Mouse (Mus musculus) right cerebral cortex, postnatal 14 days (tissue): ENCODE results near the gene Rin3.
A peak's percentile ranks its signal among the peaks of the same experiment; 100 is the strongest.

Source experiments
- DNase-seq: peaks from one replicate; pipeline ENCODE4 v3.0.0; 2022

Rin3 gene

DNA sequence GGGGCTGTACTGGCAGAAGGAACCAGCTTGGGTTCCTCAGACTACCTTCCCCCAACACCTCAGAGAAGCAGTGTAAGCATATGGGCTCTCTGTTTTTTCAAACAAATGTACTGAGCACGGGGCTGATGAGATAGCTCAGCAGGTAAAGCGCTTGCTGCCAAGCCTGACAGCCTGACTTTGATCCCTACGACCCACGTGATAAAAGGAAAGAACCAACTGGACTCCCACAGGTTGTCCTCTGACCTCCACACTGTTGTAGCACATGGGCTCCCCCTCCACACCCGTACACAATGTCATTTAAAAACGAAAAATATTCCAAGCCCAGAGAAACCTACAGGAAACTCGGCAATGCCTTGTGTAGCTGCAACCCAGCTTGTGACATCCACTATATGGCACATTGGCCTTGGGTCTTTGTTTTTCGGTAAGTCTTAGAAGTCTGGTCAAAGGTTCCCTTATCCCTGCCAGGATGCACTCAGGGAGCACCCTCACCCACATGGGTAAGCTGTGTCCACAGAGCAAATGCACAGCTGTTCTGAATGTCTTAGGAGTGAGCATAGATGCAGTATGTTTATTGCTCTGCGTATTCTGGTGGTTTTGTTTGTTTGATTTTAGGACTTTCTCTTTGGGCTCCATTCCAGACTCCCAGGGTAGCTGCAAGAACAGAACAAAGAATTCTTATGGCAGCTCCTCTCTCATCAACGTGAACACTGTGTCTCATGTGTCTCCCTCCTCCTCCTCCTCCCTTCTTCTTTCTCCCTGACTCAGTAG lies 22.4 kb downstream of the Rin3 start:
- no peak for DNase-seq

- DNase-seq: peak; percentile 66
Observed at GRCm38 (mm10) chr12:102308001-102308456, 25.2 kb downstream of the Rin3 start.

DNA sequence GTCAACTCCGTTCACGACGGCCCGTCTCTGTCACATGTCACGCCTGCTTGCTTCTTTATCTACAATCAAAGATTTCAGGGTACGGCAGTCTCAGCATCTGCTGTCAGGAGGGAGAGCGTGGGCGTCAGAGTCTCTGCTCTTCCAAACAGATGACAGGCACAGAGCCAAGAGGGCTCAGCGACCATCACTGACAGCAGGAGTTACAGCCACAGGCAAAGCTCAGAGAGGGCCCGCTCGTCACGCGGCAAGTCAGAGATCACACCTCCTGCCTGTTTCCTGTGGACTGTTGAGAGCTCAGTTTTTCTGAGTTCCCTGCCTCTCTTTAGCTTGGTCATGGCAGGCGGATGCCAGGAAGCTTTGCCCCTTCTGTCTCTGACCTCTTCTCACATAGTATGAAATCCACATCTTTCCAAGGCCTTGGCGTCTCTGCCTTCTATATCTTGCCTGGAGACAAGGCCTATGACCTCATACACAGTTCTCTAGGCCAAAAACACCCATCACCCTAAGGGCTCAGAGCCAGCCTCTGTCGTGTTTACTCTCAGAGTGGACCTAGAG lies 25.7 kb downstream of the Rin3 start:
- peak; percentile 66 for DNase-seq

DNA sequence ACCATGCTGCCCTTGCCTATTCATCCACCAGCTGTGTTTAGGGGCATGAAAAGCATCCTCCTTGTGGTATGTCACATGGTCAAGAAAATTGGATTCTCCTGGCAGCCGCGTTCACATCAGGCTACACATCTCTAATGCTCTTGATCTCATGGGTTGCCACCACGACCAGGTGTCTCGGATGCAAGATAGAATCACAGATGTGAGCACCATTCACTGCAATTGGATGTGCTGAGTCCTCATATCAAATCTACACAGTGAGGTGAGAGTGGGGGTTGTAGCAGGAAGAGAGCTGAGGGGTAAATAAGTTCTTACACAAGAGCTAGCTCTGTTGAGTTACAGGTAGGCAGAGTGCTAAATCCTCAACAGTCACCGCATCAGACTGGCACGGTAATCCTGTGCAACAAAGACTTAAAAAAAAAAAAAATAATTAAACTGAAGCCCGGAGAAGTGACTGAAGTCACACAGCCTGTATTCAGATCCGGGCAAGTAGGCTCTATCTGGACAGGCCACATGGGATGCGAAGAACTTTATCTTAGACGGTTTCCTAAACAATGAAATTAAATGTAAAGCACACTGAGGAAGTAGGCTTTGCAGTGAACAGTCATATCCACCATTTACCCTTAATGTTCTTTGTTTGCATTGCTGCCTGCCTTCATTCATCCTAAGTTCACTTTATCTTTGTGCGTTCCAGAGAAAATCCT lies 26.4 kb downstream of the Rin3 start:
- no peak for DNase-seq

- no peak for DNase-seq
Observed at GRCm38 (mm10) chr12:102309800-102310195, 26.9 kb downstream of the Rin3 start.

GRCm38 (mm10) chr12:102310261-102310660 lies 27.4 kb downstream of the Rin3 start:
- no peak for DNase-seq

DNA sequence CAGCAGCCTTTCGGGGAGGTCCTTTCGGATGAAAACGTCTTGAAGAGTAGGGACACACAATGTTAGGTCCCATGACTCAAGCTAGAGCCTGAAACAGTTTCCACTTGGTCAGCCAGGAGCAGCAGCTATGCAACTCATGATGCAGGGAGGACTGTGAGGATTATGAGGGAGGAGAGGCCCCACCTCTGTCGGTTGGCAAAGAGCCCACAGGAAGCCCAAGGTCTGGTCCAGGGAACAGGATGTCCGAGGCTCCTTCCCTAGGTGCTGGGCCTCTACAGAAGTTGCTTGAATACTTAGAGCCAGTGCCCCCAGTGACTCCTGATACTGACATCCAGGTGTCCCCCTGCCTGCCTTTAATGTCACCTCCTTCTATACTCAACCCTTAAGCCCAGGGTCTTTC lies 28.6 kb downstream of the Rin3 start:
- DNase-seq: no peak

GRCm38 (mm10) chr12:102319150-102319549 lies 36.3 kb downstream of the Rin3 start:
- no peak for DNase-seq

DNA sequence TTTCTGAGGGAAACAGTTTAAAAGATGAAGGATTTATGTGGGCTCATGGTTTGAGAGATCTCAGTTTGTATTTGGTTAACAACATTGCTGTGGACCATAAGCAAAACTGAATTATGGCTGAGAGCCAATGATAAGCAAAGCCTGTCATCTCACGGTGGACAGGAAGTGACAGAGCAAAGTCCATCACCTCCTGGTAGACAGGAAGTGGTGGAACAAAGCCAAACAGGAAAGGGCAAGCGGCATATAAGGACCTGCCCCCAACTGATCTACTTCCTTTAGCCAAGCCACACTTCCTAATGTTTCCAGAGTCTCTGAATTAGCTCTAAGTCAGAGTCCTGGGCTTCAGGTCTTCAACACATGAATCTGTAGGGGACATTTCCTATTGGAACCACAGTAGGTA lies 37.1 kb downstream of the Rin3 start:
- DNase-seq: no peak

DNA sequence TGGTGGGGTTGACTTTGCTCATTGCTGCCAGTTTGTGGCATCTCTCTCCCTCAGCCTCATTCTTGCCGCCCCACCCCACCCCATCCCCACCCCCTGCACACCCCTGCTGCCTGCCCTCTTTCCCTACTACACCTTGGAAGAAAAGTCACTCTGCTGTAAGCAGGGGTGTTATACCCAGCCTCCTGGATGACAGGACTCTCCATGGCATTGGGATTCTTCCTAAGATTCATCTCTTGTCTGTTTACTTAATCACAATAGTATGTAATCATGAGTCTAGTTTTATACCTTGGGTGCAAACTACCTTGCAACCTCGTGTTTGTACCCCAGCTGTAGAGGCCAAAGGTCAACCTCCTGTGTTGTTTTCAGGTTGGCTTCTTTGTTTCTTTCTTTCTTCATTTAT lies 37.5 kb downstream of the Rin3 start:
- DNase-seq: no peak

DNA sequence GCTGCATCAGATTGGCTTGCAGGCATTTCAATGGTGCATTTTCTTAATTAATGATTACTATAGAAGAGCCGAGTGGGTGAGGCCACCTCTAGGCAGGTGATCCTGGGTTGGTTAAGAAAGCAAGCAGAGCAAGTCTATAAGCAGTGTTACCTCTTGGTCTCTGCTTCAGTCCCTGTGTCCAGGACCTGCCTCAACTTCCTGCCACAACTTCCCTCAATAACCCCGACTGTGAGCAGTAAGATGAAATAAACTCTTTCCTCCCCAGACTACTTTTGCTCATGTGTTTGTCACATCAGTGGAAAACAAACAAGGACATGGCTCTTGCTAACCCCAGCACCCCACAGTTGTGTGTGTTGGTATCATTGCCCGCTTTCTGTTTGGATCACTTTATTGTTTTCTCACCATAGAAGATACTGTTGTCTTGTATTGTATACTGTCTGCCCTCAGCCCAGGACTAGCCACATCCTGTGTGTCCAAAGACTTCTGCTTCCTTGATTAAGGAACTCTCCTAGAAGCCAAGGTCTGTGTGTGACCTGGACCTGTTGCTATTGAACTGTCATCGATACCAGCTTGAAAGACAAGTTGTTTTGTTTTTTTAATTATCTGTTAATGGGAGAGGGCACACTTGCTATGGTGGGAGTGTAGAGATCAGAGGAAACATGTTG lies 38.3 kb downstream of the Rin3 start:
- DNase-seq: no peak

GRCm38 (mm10) chr12:102321855-102322254 lies 39.0 kb downstream of the Rin3 start:
- no peak for DNase-seq

GRCm38 (mm10) chr12:102323392-102323791 lies 40.5 kb downstream of the Rin3 start:
- no peak for DNase-seq

- DNase-seq: no peak
Observed at GRCm38 (mm10) chr12:102324156-102324885, 41.5 kb downstream of the Rin3 start.

GRCm38 (mm10) chr12:102324886-102325220 lies 42.0 kb downstream of the Rin3 start:
- DNase-seq: no peak

DNA sequence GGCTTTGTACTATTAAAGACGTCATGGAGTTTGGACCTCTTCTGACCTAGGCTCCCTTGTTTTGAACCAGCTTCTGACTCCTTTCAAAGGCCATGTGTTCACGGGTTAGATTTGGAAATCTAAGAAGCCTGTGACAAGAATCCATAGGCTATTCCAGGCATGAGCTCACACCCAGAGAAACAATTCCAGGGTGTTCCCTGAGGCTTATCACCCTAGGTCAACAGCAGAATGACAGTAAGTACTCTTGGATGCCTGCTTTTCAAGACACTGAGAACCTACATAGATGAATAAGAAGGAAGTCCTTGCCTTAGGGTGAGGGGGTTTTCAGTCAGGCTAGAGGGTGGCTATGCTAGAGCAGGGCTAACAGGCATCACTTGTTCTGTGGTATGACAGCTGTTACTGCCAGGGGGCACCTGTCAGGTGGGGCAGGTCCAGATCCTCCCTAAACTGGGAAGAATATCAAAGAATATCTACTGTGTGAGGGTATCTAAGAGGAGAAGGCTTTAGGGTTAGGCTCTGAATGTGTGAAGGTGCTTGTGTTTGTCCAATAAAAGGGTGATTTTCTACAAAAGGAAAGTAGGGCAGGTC lies 44.0 kb downstream of the Rin3 start:
- DNase-seq: no peak

DNA sequence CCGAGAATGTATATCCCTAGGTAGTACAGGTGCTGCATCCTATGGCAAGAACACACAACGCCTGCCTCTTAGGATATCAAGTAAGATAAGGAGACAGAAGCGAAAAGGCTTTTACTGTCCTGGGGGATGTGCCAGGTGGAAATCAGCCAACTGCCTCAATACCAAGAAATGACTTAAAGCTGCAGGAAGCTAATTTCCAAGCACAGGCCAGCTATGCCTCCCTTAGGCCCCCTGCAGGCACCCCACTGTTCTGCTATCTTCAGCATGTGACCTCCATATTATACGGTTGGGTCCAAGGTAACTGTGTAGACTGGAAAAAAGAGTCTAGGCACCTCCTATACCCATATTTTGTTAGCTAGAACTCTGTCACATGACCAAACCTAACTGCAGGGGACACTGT lies 44.7 kb downstream of the Rin3 start:
- no peak for DNase-seq

GRCm38 (mm10) chr12:102328090-102328489 lies 45.2 kb downstream of the Rin3 start:
- no peak for DNase-seq

- no peak for DNase-seq
Observed at GRCm38 (mm10) chr12:102330188-102330587, 47.3 kb downstream of the Rin3 start.

- DNase-seq: no peak
Observed at GRCm38 (mm10) chr12:102330731-102331130, 47.9 kb downstream of the Rin3 start.

DNA sequence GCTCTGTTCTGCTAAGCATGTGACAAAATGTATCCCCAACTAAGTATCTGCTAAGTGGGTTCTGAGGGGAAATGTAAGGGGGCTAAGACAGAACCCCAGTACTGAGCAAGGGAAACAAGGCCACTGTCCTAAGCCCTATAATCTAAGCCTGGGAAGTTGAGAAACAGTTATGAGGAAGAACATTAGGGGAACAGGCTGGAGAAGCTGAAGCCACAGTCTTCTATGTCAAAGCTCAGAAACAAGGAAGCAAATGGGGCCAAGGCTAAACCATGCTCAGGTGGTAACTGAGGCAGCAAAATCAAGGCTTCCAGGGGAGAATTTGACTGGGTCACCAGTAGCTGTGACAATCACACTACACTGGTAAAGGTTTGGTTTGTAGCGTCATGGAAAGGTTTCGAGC lies 50.3 kb downstream of the Rin3 start:
- no peak for DNase-seq

GRCm38 (mm10) chr12:102339085-102339484 lies 56.2 kb downstream of the Rin3 start:
- DNase-seq: no peak

DNA sequence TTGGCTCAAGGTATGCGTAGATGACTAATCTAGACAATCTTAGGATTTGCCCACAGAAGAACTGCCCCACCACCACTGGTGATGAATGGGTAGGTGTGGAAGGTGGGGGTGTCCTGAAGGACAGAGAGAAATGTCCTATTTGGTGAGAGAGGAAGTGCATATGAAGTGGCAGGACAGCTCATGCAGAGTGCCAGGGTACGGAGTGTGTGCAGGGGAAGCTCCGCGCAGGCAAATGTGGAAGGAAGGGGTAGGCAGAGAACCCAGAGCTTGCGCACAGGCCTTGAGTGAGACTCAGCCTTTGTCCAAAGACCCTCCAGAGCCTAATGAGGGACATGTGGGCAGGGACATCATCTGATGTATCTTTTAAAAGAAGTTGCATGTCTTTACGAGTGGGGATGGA lies 57.6 kb downstream of the Rin3 start:
- DNase-seq: no peak
